Mouse (Mus musculus): Measurements from ENCODE around the gene Mgarp.

- TF ChIP-seq CTCF (IDR thresholded peaks at IDR 0.05; ENCODE audit: extremely low read depth, insufficient read depth, low read length) (peak; percentile 92), POLR2A (IDR thresholded peaks at IDR 0.05; ENCODE audit: extremely low read depth, insufficient read depth, low read length) (no peak)
Observed at GRCm38 (mm10) chr3:51364703-51365516, 31.6 kb downstream of the Mgarp start.
